12 mouse cellular contexts compared by ENCODE assay signal in genomic region chr16:8781660-8782059, GRCm38 (mm10).
"Had no signal": no experiment of that assay in that cellular context is flagged by ENCODE, and none has a peak within 500 bp of the region (broad histone marks: within the 10 kb centered on the region; RNA-seq: fewer than 3 reads in every experiment).

No protein-coding gene starts in this region.

- H3K9me3 ChIP-seq: limb, embryonic 12.5 days; midbrain, embryonic 10.5 days; midbrain, embryonic 15.5 days; neural tube, embryonic 12.5 days had no signal

- ATAC-seq: midbrain, embryonic 15.5 days had no signal

- H3K27ac ChIP-seq: limb, embryonic 12.5 days; midbrain, embryonic 10.5 days; midbrain, embryonic 15.5 days; neural tube, embryonic 12.5 days had no signal

- DNase-seq: kidney, adult 18-20 months; kidney, postnatal 10 days; lung, postnatal 4 days; retina, postnatal 1 day; right cerebral cortex, postnatal 4 days; spleen, adult 18-20 months; thymus, adult 2 months; thymus, postnatal 25 days had no signal

- H3K36me3 ChIP-seq: limb, embryonic 12.5 days; midbrain, embryonic 10.5 days; midbrain, embryonic 15.5 days; neural tube, embryonic 12.5 days had no signal

- H3K4me3 ChIP-seq: limb, embryonic 12.5 days; midbrain, embryonic 10.5 days; midbrain, embryonic 15.5 days; neural tube, embryonic 12.5 days had no signal

- H3K4me1 ChIP-seq: limb, embryonic 12.5 days; midbrain, embryonic 10.5 days; midbrain, embryonic 15.5 days; neural tube, embryonic 12.5 days had no signal

- H3K27me3 ChIP-seq: limb, embryonic 12.5 days; midbrain, embryonic 15.5 days; neural tube, embryonic 12.5 days had no signal
